Mouse (Mus musculus) neural tube, postnatal 0 days (tissue): ENCODE data around the gene Trnt1. TPM values are rescaled to one million over a fixed set of nuclear protein-coding genes. Genes with fewer than 3 reads are reported as not detected.

Source experiments
- polyA plus RNA-seq: library from polyadenylated mRNA; unstranded; fragments of >200 nt; fragmentation: Nextera tagmentation; extraction: Ambion mirVana; gene quantifications from 2 replicates; pipeline ENCODE4 v1.2.1, GENCODE M21; 2015

Trnt1 gene
- polyA plus RNA-seq: 49.8 and 58.0 TPM in 2 replicates

DNA sequence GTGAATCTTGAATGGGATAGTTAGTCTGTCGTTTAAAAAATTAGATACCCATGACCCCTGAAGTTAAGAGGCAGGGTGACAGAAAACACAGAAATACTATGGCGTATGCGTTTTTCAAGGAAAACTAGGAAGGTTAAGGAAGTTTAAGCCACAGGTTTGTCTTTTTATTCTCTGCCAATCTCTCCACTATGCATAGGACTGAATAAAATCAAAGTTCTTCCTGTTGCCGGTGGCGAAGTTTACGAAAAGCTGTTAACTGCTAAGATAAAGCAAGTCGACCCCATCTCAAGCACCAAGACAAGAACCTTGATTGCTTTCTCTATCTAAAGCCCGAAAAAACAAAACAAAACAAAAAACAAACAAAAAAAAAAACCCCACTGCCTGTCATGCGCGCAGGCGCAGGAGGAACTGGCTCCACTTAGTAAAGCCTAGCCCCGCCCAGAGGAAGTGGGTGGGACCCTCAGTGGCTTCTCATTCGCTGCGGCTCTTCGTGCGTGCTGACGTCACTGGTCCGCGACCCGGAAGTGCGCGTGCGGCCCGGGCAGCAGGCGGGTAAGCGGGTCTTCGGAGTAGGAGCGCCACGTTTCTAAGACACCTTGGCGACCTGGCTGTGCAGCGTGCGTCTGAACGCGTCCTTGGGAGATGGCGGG, at the start of gene Trnt1:
Trnt1 (plus strand) TSS at position 481 of the 650 bp plus-strand sequence.

DNA sequence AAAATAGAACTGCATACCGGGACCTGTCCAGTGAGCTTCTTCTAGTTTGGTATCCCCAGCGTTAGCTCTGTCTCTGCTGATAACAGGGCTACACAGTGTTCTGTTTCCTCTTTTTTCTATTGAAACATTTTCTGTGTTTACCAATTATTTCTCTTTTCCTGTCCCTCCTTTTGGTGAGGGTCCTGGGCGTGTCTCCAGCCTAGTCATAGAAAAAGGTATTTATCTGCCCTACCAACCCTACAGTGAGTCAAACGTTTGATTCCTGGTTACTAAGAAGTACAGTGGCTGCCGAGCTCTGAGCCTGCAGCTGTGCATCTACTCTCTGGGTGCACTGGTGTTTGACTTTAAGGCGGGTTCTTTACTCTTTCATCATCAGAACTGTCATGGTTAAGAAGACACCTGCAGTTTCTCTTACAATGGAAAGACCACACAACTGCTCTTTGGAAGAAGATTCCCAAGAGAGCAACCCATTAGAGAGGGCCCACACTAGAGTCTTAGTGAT, 20.0 kb upstream of the Trnt1 start, which contains the start of gene Il5ra:
Il5ra (minus strand) TSS at position 151 of the 502 bp plus-strand sequence.

DNA sequence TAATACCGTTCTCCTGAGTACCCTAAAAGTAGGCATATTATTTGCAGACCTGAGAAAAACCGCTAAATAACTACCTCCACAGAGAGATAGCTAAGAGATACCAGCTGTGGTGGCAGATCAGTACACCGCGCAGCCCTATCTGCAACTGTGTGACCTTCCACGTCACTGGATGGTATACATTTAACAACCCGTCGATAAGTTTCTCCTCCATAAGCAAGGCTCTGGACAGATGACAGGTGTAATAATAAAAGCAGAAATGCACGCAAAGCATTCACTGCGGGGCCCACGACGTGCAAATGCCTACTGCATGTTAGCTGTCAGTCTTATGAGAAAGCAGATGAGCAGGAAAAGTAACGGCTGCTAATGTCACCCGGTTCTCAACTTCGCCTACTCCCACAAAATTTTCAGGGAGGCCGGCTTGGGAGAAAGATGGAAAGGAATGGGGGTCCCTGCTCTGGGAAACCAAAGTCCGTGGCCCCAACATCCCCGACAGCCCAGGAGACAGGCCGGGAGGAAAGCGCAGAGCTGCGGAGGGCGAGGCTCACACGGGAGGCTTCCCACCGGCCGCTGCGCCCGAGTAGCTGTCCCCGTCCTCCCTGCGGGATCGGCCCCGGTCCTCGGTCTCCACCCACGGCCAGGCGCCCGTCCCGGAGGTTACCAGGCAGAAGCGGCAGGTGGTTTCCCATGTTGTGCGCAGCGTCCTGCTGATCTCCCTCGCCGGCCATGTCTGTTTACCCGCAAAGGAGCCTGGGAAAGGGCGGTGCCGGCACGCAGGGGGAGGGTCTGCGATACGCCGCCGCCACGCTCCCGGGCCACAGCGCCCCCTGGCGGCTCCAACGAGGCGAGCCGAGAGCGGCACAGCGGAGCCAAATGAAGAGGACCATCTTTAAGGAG, 30.7 kb downstream of the Trnt1 start, which contains the start of gene Crbn:
Crbn (minus strand) TSS at position 745 of the 894 bp plus-strand sequence.

Other genes starting within 250 kb of the Trnt1 start
- not detected in 2 replicates for gene Il5ra, start 20.1 kb upstream of the Trnt1 start, polyA plus RNA-seq
- 52.0 and 52.6 TPM in 2 replicates for gene Crbn, start 31.0 kb downstream of the Trnt1 start, polyA plus RNA-seq